Mouse (Mus musculus) ES-E14 (cell line): ENCODE results near the gene Olfr1454.
A peak's percentile ranks its signal among the peaks of the same experiment; 100 is the strongest.

Source experiments
- HCFC1 ChIP-seq: IDR thresholded peaks from 2 replicates; pipeline ENCODE4 v1.6.1; 2012; ENCODE audit warnings: low read length, inconsistent platforms, borderline replicate concordance; ENCODE audit not compliant: insufficient read depth
- MAFK ChIP-seq: IDR thresholded peaks from 2 replicates; pipeline ENCODE4 v1.6.1; 2014; ENCODE audit warnings: mild to moderate bottlenecking, low read depth, low read length, inconsistent platforms; ENCODE audit not compliant: insufficient read depth
- ZNF384 ChIP-seq: IDR thresholded peaks from 2 replicates; pipeline ENCODE4 v1.6.1; 2012; ENCODE audit warnings: low read depth, low read length, inconsistent platforms

DNA sequence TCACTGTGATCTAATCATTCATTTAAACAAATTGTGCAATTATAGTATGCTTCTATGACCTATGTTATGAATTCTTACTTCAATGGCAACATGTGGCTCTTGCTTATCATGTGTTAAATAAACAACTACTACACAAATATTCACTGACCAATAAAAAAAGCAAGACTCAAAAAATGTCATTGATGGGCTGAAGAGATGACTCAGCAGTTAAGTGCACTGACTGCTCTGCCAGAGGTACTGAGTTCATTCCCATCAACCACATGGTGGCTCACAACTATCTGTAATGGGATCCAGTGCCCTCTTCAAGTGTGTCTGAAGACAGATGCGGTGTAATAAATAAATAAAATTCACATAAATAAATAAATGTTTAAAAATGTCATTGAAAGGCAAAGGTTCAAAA is 33.5 kb downstream of the Olfr1454 start:
- TF ChIP-seq MAFK (peak; percentile 54; the same call in 1 of the 2 replicates), ZNF384 (no peak), HCFC1 (no peak)
